Mouse (Mus musculus): ENCODE measurements around the gene Ccdc107. TPM values are rescaled to one million over a fixed set of nuclear protein-coding genes. Genes with fewer than 3 reads are reported as not detected.
A peak's percentile ranks its signal among the peaks of the same experiment; 100 is the strongest.

Gene Ccdc107
- polyA plus RNA-seq, 1 experiment from 2014 or later: 107 TPM

- Histone ChIP-seq H3K9ac (ENCODE audit: low read depth, low read length) (peak overlapping the region; percentile 51), H3K4me1 (replicated peaks; ENCODE audit: insufficient read depth, low read length) (peaks cover 10% of the 10 kb centered on the region; the same call in 1 of the 2 replicates), H3K4me2 (ENCODE audit: low read length) (peak overlapping the region; percentile 79), H3K27ac (peak overlapping the region; percentile 59; the same call in 1 of the 2 replicates), H3K36me3 (ENCODE audit: insufficient read depth, low read length) (peaks cover 15% of the 10 kb centered on the region), H3K4me3 (replicated peaks; ENCODE audit: low read depth, low read length) (peak overlapping the region; percentile 45), H3K27me3 (ENCODE audit: insufficient read depth, low read length) (no peaks in the 10 kb centered on the region), H3K9me3 (replicated peaks; ENCODE audit: low read length) (no peaks in the 10 kb centered on the region)
- peak; percentile 53 for TF ChIP-seq CTCF (IDR thresholded peaks at IDR 0.05; ENCODE audit: low read depth)
- 18% methylated on average over 8 of the region's 8 CpGs for WGBS
- DNase-seq (ENCODE audit: low spot score) (peak; percentile 76), ATAC-seq (replicated peaks; ENCODE audit: low FRiP score, low read depth) (no peak)
Observed at GRCm38 (mm10) chr4:43498983-43499382, 6.3 kb downstream of the Ccdc107 start.

DNA sequence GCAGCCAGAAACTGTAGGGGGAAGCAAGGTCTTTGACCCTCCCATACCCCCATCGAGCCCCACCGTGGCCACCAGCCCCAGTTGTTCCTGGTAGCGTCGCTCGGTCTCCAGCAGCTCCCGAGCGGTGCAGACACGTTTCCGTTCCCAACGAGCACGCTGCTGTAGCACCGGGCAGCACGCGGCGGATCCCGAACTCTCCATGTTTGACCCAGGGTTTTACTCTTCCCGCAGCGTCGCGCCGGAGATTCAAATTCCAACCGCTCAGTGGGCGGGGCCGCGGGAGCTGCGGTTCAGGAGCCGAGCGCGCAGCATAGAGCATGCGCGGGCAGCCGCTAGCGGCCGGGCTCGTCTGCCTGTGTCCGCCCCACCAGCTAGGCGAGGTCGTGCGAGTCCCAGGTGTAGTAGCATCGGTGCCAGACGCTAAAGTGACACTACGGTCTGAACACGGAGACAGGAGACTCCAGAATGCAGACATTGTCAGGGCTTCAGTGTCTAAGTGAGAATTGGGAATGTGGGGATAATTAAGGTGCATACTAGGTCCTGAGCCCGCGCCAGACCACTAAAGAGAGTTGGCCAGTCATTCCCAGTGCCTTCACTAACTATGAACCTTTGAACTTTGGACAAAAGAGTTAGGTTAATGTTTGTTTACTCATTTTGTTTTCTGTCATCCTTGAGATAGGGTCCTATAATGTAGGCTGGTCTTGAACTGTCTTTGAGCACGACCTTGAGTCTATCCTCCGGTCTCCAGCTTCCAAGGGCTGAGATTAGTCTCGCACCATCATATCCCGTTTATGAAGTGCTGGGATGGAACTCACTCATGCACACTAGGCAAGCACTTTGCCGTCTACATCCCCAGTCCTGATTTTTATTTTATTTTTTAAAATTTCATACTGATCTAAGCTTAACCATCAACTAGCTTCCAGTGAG lies 7.0 kb downstream of the Ccdc107 start, which contains the start of gene Arhgef39:
Gene Arhgef39 (minus strand): TSS at position 289 of the 927 bp plus-strand sequence.
- Histone ChIP-seq H3K27me3 (ENCODE audit: insufficient read depth, low read length) (no peaks in the 10 kb centered on the region), H3K36me3 (ENCODE audit: insufficient read depth, low read length) (peaks cover 15% of the 10 kb centered on the region), H3K4me3 (replicated peaks; ENCODE audit: low read depth, low read length) (peak within 1 kb of the TSS; percentile 45), H3K4me2 (ENCODE audit: low read length) (peak within 1 kb of the TSS; percentile 79), H3K9ac (ENCODE audit: low read depth, low read length) (peak within 1 kb of the TSS; percentile 51), H3K9me3 (replicated peaks; ENCODE audit: low read length) (no peaks in the 10 kb centered on the region), H3K4me1 (replicated peaks; ENCODE audit: insufficient read depth, low read length) (peaks cover 10% of the 10 kb centered on the region; the same call in 1 of the 2 replicates), H3K27ac (peak within 1 kb of the TSS; percentile 59; the same call in 1 of the 2 replicates)
- no peak; the same call in 1 of the 2 replicates for TF ChIP-seq CTCF (IDR thresholded peaks at IDR 0.05; ENCODE audit: low read depth)
- peak; percentile 83 for ATAC-seq (replicated peaks; ENCODE audit: low FRiP score, low read depth)
- 7% methylated on average over 50 of the region's 50 CpGs for WGBS
- peak; percentile 93 for DNase-seq (ENCODE audit: low spot score)

DNA sequence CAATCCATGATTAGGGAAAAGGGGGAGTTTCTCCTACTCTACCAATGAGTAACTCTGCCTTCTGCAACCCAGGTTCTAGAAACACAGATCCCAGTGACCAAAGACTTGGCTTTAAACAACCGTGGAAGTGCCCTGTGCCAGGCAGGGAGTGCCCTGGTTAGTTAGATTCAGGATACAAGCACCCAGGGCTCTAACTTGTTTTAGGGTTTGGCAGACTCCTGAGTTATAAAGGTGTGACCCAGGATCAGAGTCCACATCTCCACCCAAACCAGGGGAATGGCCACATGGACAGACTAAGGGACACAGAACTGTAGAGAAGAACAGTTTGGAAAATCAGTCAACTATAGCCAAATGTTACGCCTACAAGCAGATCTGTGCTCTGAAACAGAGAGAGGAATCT lies 10.3 kb downstream of the Ccdc107 start:
- H3K36me3 ChIP-seq (ENCODE audit: insufficient read depth, low read length): no peaks in the 10 kb centered on the region
- H3K27me3 ChIP-seq (ENCODE audit: insufficient read depth, low read length): no peaks in the 10 kb centered on the region
- no peak overlapping the region for H3K9ac ChIP-seq (ENCODE audit: low read depth, low read length)
- TF ChIP-seq CTCF (IDR thresholded peaks at IDR 0.05; ENCODE audit: low read depth): no peak
- WGBS: 69% methylated on average over 2 of the region's 2 CpGs
- DNase-seq (ENCODE audit: low spot score): no peak
- no peak overlapping the region for H3K27ac ChIP-seq
- H3K4me2 ChIP-seq (ENCODE audit: low read length): no peak overlapping the region
- ATAC-seq (replicated peaks; ENCODE audit: low FRiP score, low read depth): no peak
- no peaks in the 10 kb centered on the region for H3K9me3 ChIP-seq (replicated peaks; ENCODE audit: low read length)
- H3K4me3 ChIP-seq (replicated peaks; ENCODE audit: low read depth, low read length): no peak overlapping the region
- H3K4me1 ChIP-seq (replicated peaks; ENCODE audit: insufficient read depth, low read length): peaks cover 8% of the 10 kb centered on the region; the same call in 1 of the 2 replicates

DNA sequence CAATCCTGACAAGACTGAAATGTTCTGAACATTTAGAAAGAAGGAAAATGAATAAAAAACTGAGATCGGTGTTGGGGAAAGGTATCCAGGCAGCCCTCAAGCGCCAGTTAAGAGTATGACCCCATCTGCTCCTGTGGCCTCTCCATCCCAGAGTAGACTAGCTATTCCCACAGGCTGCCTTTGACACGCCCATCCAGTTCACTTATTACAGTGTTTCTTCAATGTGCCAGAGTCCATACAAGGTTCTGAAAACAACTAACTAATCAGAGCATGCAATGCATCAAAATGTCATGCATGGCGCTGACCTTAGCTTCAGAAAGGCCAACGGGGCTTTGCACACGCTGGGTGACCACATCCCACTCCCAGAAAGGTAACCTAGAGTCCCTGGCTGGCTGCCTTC lies 10.8 kb downstream of the Ccdc107 start:
- peak; percentile 46; the same call in 1 of the 2 replicates for ATAC-seq (replicated peaks; ENCODE audit: low FRiP score, low read depth)
- WGBS: 70% methylated on average over 6 of the region's 6 CpGs

DNA sequence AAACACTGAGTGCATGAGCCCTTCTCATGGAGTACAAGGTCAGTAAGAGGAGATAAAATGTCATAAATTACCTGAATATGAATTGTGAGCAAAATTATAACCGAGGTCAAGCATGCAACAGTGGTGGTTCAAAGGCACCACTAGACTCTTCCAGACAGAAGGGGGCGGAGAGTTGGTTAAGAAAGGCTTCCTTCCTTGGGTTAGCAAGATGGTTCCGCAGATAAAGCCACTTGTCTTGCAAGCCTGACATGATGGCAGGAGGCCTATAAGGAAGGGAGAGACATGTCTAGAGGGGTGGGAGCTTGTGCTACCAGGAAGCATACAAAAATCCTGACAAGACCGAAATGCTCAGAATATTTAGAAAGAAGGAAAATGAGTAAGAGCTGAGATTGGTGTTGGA lies 11.6 kb downstream of the Ccdc107 start:
- H3K4me1 ChIP-seq (replicated peaks; ENCODE audit: insufficient read depth, low read length): peaks cover 14% of the 10 kb centered on the region; the same call in 1 of the 2 replicates
- TF ChIP-seq CTCF (IDR thresholded peaks at IDR 0.05; ENCODE audit: low read depth): no peak
- WGBS: 69% methylated on average over 4 of the region's 4 CpGs
- no peaks in the 10 kb centered on the region for H3K27me3 ChIP-seq (ENCODE audit: insufficient read depth, low read length)
- H3K36me3 ChIP-seq (ENCODE audit: insufficient read depth, low read length): no peaks in the 10 kb centered on the region
- no peak for DNase-seq (ENCODE audit: low spot score)
- no peak for ATAC-seq (replicated peaks; ENCODE audit: low FRiP score, low read depth)
- H3K27ac ChIP-seq: no peak overlapping the region
- no peak overlapping the region for H3K9ac ChIP-seq (ENCODE audit: low read depth, low read length)
- no peaks in the 10 kb centered on the region for H3K9me3 ChIP-seq (replicated peaks; ENCODE audit: low read length)
- H3K4me2 ChIP-seq (ENCODE audit: low read length): no peak overlapping the region
- no peak overlapping the region for H3K4me3 ChIP-seq (replicated peaks; ENCODE audit: low read depth, low read length)

More for the DNA sequence above, 10.8 kb downstream of the Ccdc107 start:
- H3K9me3 ChIP-seq (replicated peaks; ENCODE audit: low read length): no peaks in the 10 kb centered on the region
- H3K9ac ChIP-seq (ENCODE audit: low read depth, low read length): no peak overlapping the region
- no peak for DNase-seq (ENCODE audit: low spot score)
- no peak for TF ChIP-seq CTCF (IDR thresholded peaks at IDR 0.05; ENCODE audit: low read depth)
- H3K4me2 ChIP-seq (ENCODE audit: low read length): no peak overlapping the region
- H3K27me3 ChIP-seq (ENCODE audit: insufficient read depth, low read length): no peaks in the 10 kb centered on the region
- H3K36me3 ChIP-seq (ENCODE audit: insufficient read depth, low read length): no peaks in the 10 kb centered on the region
- H3K4me1 ChIP-seq (replicated peaks; ENCODE audit: insufficient read depth, low read length): 0 out of 2 replicates have a peak, but pooled peaks cover 8% of the 10 kb centered on the region
- no peak overlapping the region for H3K27ac ChIP-seq
- H3K4me3 ChIP-seq (replicated peaks; ENCODE audit: low read depth, low read length): no peak overlapping the region

GRCm38 (mm10) chr4:43506074-43506473 lies 13.4 kb downstream of the Ccdc107 start:
- Histone ChIP-seq H3K27ac (no peak overlapping the region), H3K27me3 (ENCODE audit: insufficient read depth, low read length) (no peaks in the 10 kb centered on the region), H3K36me3 (ENCODE audit: insufficient read depth, low read length) (no peaks in the 10 kb centered on the region), H3K9me3 (replicated peaks; ENCODE audit: low read length) (no peaks in the 10 kb centered on the region), H3K4me1 (replicated peaks; ENCODE audit: insufficient read depth, low read length) (peaks cover 14% of the 10 kb centered on the region; the same call in 1 of the 2 replicates), H3K4me2 (ENCODE audit: low read length) (no peak overlapping the region), H3K9ac (ENCODE audit: low read depth, low read length) (no peak overlapping the region), H3K4me3 (replicated peaks; ENCODE audit: low read depth, low read length) (no peak overlapping the region)
- WGBS: 84% methylated on average over 8 of the region's 8 CpGs
- DNase-seq (ENCODE audit: low spot score) (no peak), ATAC-seq (replicated peaks; ENCODE audit: low FRiP score, low read depth) (no peak)
- TF ChIP-seq CTCF (IDR thresholded peaks at IDR 0.05; ENCODE audit: low read depth): no peak
